Mouse (Mus musculus): ENCODE results near the gene Pkig.

Pkig gene

DNA sequence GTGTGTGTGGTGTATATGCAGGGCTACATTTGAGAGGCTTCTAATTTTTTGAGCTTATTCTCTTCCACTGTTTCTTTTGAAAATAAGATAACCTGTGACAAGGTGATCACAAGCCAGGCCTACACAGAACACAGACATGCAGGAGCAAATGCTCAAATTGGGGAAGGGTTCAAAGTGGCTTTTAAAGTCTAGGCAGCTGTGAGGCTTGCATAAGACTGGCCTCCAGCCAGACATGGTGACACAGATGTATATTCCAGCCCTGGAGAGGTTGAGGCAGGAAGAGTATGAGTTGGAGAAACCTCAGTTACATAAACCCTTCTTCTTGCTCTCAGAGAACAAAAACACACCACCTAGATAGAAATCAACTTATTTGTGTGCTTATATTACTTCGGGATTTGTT lies 108.7 kb downstream of the Pkig start:
- no peak for DNase-seq

DNA sequence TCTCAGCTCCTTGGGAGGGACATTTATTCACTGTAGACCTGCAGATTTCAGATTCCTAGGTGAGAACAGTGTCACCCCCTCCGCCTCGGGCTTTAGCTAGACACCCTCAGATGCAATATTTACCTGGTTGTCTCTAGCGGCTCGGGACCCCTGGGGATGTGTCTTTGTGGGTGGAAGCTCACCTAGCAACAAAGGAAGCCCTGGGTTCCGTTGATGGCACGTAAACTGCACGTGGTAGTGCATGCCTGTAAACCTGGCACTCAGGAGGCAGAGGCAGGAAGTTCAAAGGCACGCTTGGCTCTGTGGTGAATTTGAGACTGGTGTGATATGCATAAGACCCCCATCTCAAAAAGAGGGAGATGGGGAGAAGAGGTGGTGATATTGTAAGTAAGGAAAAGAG lies 112.5 kb downstream of the Pkig start:
- no peak for DNase-seq
